Mouse (Mus musculus) midbrain, embryonic 14.5 days (tissue): ENCODE data around the gene Plcl2. TPM values are rescaled to one million over a fixed set of nuclear protein-coding genes. Genes with fewer than 3 reads are reported as not detected.
A peak's percentile ranks its signal among the peaks of the same experiment; 100 is the strongest.

Experiments used
- ATAC-seq: fragments of 200-750 bp; cut with Nextera tagmentation; 2 replicates; pipeline ENCODE4 v1.8.0; 2017; ENCODE audit warnings: moderate number of reproducible peaks, moderate library complexity; ENCODE audit not compliant: low FRiP score, low TSS enrichment
- DNase-seq: peaks from one replicate; pipeline ENCODE4 v3.0.0-alpha.2; 2015
- H3K27ac ChIP-seq: fragments of 300-500 bp; sonication (generic); replicated peaks from 2 replicates; pipeline ENCODE4 v1.5.1; 2014; ENCODE audit warnings: mild to moderate bottlenecking, low read depth, low read length, moderate library complexity
- H3K27me3 ChIP-seq: fragments of 300-500 bp; sonication (generic); 2 replicates; pipeline ENCODE4 v1.6.1; 2014; ENCODE audit warnings: low read length, control low read depth, mixed read lengths; ENCODE audit not compliant: control insufficient read depth, insufficient read depth
- H3K36me3 ChIP-seq: fragments of 300-500 bp; sonication (generic); 2 replicates; pipeline ENCODE4 v1.6.1; 2014; ENCODE audit warnings: low read length, control low read depth; ENCODE audit not compliant: control insufficient read depth, insufficient read depth
- H3K4me1 ChIP-seq: fragments of 300-500 bp; sonication (generic); 2 replicates; pipeline ENCODE4 v1.6.1; 2014; ENCODE audit warnings: mild to moderate bottlenecking, antibody characterized with exemption, low read length, control low read depth; ENCODE audit not compliant: control insufficient read depth, insufficient read depth
- H3K4me2 ChIP-seq: fragments of 300-500 bp; sonication (generic); 2 replicates; pipeline ENCODE4 v1.6.1; 2014; ENCODE audit warnings: mild to moderate bottlenecking, low read length, moderate library complexity
- H3K4me3 ChIP-seq: fragments of 300-500 bp; sonication (generic); replicated peaks from 2 replicates; pipeline ENCODE4 v1.5.1; 2014; ENCODE audit warnings: low read depth, low read length
- H3K9ac ChIP-seq: fragments of 300-500 bp; sonication (generic); replicated peaks from 2 replicates; pipeline ENCODE4 v1.6.1; 2014; ENCODE audit warnings: mild to moderate bottlenecking, low read length, moderate library complexity
- H3K9me3 ChIP-seq: fragments of 300-500 bp; sonication (generic); 2 replicates; pipeline ENCODE4 v1.6.1; 2016; ENCODE audit warnings: low read length, control low read depth, mixed read lengths; ENCODE audit not compliant: control insufficient read depth
- WGBS: fragments of 180-500 bp; shearing (Covaris S2); extraction: QIAGEN DNeasy Blood & Tissue Kit; methylation state at CpG from one replicate; pipeline ENCODE4 v1.1.7; 2014; 5-methylcytosine and 5-hydroxymethylcytosine counted together
- polyA plus RNA-seq: library from polyadenylated mRNA; unstranded; fragments of >200 nt; fragmentation: Nextera tagmentation; extraction: Ambion mirVana; gene quantifications from 2 replicates; pipeline ENCODE4 v1.2.1, GENCODE M21; 2014

Plcl2 gene
- polyA plus RNA-seq, 1 experiment from 2014 or later, result 14.1 TPM

- Histone ChIP-seq H3K36me3 (no peaks in the 10 kb centered on the region), H3K9me3 (no peaks in the 10 kb centered on the region), H3K4me1 (no peaks in the 10 kb centered on the region), H3K4me2 (no peak overlapping the region), H3K27me3 (no peaks in the 10 kb centered on the region; the same call in 1 of the 2 replicates), H3K27ac (no peak overlapping the region), H3K4me3 (no peak overlapping the region), H3K9ac (no peak overlapping the region)
- WGBS, result 70% methylated on average over 10 of the region's 10 CpGs
- ATAC-seq (no peak), DNase-seq (no peak)
Measured at GRCm38 (mm10) chr17:50495216-50495889, 13.8 kb upstream of the Plcl2 start.

- Histone ChIP-seq H3K9ac (no peak overlapping the region), H3K9me3 (no peaks in the 10 kb centered on the region), H3K27me3 (no peaks in the 10 kb centered on the region; the same call in 1 of the 2 replicates), H3K27ac (no peak overlapping the region), H3K36me3 (no peaks in the 10 kb centered on the region), H3K4me1 (no peaks in the 10 kb centered on the region), H3K4me3 (no peak overlapping the region), H3K4me2 (no peak overlapping the region)
- 37% methylated on average over 7 of the region's 7 CpGs for WGBS
- ATAC-seq, result no peak
- peak; percentile 26 for DNase-seq
Measured at GRCm38 (mm10) chr17:50498062-50498697, 11.0 kb upstream of the Plcl2 start.

- no peak for DNase-seq
- 76% methylated on average over 16 of the region's 16 CpGs for WGBS
- no peak overlapping the region for H3K9ac ChIP-seq
- ATAC-seq, result no peak
- H3K27me3 ChIP-seq, result no peaks in the 10 kb centered on the region; the same call in 1 of the 2 replicates
- H3K4me2 ChIP-seq, result no peak overlapping the region
- H3K4me1 ChIP-seq, result no peaks in the 10 kb centered on the region
- no peak overlapping the region for H3K27ac ChIP-seq
- H3K9me3 ChIP-seq, result no peaks in the 10 kb centered on the region
- no peak overlapping the region for H3K4me3 ChIP-seq
- H3K36me3 ChIP-seq, result no peaks in the 10 kb centered on the region
Measured at GRCm38 (mm10) chr17:50499091-50499790, 10.0 kb upstream of the Plcl2 start.

- H3K27ac ChIP-seq, result no peak overlapping the region
- no peaks in the 10 kb centered on the region for H3K9me3 ChIP-seq
- H3K9ac ChIP-seq, result no peak overlapping the region
- DNase-seq (no peak), ATAC-seq (no peak)
- 73% methylated on average over 6 of the region's 6 CpGs for WGBS
- no peaks in the 10 kb centered on the region for H3K4me1 ChIP-seq
- H3K4me2 ChIP-seq, result no peak overlapping the region
- no peak overlapping the region for H3K4me3 ChIP-seq
- H3K36me3 ChIP-seq, result no peaks in the 10 kb centered on the region
- H3K27me3 ChIP-seq, result no peaks in the 10 kb centered on the region; the same call in 1 of the 2 replicates
Measured at GRCm38 (mm10) chr17:50500806-50501205, 8.4 kb upstream of the Plcl2 start.

- H3K4me1 ChIP-seq, result no peaks in the 10 kb centered on the region
- H3K4me3 ChIP-seq, result no peak overlapping the region
- WGBS, result 81% methylated on average over 7 of the region's 7 CpGs
- H3K9ac ChIP-seq, result no peak overlapping the region
- no peaks in the 10 kb centered on the region for H3K36me3 ChIP-seq
- ATAC-seq (no peak), DNase-seq (no peak)
- H3K4me2 ChIP-seq, result no peak overlapping the region
- H3K27ac ChIP-seq, result no peak overlapping the region
- no peaks in the 10 kb centered on the region for H3K9me3 ChIP-seq
- no peaks in the 10 kb centered on the region for H3K27me3 ChIP-seq
Measured at GRCm38 (mm10) chr17:50503075-50503474, 6.1 kb upstream of the Plcl2 start.

GRCm38 (mm10) chr17:50504070-50504846, 4.9 kb upstream of the Plcl2 start:
- Histone ChIP-seq H3K36me3 (no peaks in the 10 kb centered on the region), H3K4me3 (no peak overlapping the region), H3K4me2 (no peak overlapping the region), H3K9me3 (no peaks in the 10 kb centered on the region), H3K4me1 (0 out of 2 replicates have a peak, but pooled peaks cover 3% of the 10 kb centered on the region), H3K27me3 (no peaks in the 10 kb centered on the region), H3K9ac (no peak overlapping the region), H3K27ac (no peak overlapping the region)
- ATAC-seq (no peak), DNase-seq (no peak)
- 73% methylated on average over 6 of the region's 6 CpGs for WGBS

- no peaks in the 10 kb centered on the region for H3K9me3 ChIP-seq
- H3K27ac ChIP-seq, result no peak overlapping the region
- peaks cover 8% of the 10 kb centered on the region for H3K4me1 ChIP-seq
- H3K27me3 ChIP-seq, result no peaks in the 10 kb centered on the region
- H3K4me3 ChIP-seq, result no peak overlapping the region
- DNase-seq (no peak), ATAC-seq (no peak)
- H3K36me3 ChIP-seq, result no peaks in the 10 kb centered on the region
- 85% methylated on average over 10 of the region's 10 CpGs for WGBS
- H3K4me2 ChIP-seq, result no peak overlapping the region
- H3K9ac ChIP-seq, result no peak overlapping the region
Measured at GRCm38 (mm10) chr17:50505910-50506634, 3.1 kb upstream of the Plcl2 start.

GRCm38 (mm10) chr17:50506861-50507321, 2.3 kb upstream of the Plcl2 start:
- Histone ChIP-seq H3K4me1 (peaks cover 13% of the 10 kb centered on the region), H3K4me2 (no peak overlapping the region), H3K9ac (no peak overlapping the region), H3K36me3 (no peaks in the 10 kb centered on the region), H3K4me3 (no peak overlapping the region), H3K27me3 (no peaks in the 10 kb centered on the region), H3K9me3 (no peaks in the 10 kb centered on the region), H3K27ac (no peak overlapping the region)
- 86% methylated on average over 13 of the region's 13 CpGs for whole genome bisulfite sequencing
- DNase-seq (no peak), ATAC-seq (no peak)
